Mouse (Mus musculus): Measurements from ENCODE around the gene Stard7.
"Not testable (repeated sequence)": the region's sequence is repeated elsewhere in the genome, so short reads cannot be mapped to it uniquely, and the experiment has no call there.

Stard7 gene

DNA sequence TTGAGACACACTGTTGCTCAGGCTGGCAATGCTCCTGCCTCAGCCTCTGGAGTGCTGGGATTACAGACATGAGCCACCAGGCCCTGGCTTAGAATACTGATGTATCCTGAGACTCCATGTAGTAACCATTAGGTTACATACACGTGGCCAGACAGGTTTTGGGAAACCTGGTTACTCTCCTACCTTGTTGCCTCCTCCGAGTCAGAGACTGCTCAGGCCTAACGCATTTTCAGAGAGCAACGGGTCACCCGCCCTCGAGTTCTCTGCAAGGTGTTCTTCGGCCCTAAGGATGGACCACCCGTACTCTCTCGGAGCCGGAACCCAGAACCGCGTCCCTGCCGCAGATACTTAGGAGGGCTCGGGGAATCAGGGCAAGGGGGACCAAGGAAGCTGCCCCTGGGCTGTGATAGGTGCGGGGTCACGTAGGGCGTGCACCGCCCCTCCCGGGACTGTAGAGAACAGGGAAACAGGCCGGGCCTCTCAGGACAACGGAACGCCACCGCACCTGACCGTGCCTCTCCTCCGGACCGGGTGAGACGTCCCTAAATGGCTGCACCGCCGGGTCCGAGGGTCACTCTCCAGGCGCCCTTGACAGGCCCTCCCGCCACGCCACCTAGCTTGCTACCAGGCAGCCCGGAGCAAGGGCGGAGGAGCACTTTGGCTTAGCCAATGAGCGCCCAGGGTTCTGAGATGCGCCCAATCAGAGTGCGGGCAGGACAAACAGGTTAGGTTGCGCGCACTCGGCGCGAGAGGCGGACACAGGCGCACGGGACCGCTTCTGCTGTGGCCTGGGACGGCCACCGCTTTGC lies at the start of gene Stard7:
Gene Stard7 (plus strand): TSS at position 728 of the 809 bp plus-strand sequence.
- DNase-seq = peak; percentile 97

DNA sequence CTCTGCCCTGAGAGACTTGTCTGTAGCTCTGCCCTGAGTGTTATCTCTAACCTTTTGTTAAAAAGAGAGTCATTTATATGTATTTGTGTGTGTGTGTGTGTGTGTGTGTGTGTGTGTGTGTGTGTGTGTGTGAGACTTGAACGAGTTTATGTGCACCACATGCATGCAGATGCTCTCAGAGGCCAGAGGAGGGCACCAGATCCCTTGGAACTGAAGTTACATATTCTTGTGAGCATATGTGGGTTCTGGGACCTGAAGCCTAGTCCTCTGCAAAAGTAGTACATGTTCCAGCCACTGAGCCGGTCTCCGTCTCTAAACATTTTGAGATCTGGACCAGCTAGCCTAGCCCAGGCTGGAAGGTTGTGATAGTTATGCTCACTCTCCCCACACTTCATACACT lies 44.8 kb upstream of the Stard7 start:
- DNase-seq = no peak

DNA sequence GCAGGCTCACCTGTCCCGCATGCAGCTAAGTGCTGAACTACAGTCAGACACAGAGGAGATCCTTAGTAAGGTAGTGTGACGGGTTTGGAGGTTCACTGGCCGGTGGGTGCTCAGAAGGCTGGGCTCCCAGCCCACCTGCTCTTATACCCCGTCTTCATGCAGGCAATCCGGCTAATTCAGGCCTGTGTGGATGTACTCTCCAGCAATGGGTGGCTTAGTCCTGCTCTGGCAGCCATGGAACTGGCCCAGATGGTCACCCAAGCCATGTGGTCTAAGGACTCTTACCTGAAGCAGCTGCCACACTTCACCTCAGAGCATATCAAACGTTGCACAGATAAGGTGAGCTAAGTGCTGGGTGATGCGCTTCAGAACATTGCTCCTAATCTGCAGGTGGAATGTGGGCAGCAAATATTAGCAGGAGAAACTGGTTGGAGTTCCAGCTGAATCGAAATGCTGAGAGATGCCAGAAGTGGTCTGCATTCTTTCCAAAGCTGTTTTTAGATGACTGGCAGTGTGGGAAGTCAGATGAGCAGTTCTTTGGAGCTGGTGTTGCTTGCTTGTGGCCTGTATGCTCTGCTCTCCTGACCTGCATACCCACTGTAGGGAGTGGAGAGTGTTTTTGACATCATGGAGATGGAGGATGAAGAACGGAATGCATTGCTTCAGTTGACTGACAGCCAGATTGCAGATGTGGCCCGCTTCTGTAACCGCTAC lies 32.0 kb upstream of the Stard7 start:
- no peak for DNase-seq

DNA sequence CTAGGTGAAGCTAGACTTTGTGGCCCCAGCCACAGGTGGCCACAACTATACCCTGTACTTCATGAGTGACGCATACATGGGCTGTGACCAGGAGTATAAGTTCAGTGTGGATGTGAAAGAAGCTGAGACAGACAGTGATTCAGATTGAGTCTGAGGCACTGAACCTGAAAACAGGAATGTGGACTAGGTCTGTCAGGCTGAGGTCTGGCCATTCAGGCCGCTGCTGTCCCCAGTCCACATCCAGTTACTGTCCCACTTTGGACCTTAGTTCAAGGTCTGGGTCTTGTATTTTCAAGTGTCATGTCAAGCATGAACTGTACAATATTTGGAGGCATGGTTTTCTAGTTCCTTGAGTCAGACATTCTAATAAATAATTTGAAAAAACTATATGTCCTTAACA lies 30.0 kb upstream of the Stard7 start:
- no peak for DNase-seq

DNA sequence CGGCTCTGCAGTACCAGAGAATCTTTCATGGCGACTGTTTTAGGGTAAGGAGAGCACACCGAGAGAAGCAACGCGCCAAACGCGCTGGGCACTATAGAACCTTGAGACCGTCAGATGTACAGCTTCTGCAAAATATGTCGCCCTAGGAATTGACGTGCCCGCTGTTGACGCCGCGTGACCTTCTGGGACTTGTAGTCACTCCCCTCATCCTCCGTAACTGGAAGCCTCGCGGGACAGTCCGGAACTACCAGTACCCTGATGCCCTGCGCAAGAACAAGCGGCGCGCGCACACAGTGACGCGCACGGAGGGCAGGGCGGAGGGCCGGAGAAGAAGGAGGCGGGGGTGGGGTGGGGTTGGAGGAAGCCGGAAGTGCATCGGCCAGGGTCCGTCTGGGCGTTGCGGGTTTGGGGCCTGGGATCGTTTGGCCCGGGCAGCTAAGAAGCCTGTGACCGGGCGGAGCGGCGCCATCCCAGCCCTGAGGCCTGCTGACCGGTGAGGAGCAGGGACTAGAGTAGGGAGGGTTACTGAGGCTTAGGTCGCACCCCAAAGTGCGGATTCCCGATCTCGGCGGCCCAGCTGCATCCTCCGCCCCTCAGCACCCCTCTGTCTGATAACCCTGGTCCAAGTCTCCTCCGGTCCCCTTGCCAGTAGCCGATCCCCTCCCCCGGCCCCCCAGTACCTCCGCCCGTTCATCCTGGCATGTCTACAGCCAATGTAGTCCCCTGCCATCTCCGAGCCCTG lies 22.3 kb upstream of the Stard7 start, which contains the start of the genes Ciao1 and Tmem127:
Gene Ciao1 (minus strand): TSS at position 225 of the 742 bp plus-strand sequence.
Gene Tmem127 (plus strand): TSS at position 317 of the 742 bp plus-strand sequence.
- DNase-seq = peak; percentile 98

DNA sequence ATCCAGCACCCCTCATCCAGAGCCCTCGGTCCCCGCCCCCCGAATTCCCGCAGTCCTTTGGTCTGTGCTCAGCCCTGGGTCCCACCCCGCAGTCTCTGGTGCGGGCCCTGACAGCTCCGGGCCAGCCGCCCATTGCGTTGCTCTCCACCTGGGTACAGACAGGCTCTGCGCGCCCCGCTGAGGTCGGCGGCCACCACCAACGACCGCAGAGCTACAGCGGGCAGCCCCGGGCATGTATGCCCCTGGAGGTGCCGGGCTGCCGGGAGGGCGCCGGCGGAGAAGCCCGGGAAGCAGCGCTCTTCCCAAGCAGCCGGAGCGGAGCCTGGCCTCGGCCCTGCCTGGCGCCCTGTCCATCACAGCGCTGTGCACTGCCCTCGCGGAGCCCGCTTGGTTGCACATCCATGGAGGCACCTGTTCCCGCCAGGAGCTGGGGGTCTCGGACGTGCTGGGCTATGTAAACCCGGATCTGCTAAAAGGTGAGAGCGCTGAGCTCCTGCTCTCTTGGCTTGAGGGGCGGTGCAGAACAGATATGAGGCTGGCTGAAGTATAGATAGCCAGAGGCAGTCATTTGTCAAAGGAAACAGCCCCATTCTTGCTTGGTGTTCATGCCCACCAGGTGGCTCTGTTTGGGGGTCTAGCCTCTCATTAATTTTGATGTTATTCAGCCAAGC lies 21.5 kb upstream of the Stard7 start:
- DNase-seq = peak; percentile 75

DNA sequence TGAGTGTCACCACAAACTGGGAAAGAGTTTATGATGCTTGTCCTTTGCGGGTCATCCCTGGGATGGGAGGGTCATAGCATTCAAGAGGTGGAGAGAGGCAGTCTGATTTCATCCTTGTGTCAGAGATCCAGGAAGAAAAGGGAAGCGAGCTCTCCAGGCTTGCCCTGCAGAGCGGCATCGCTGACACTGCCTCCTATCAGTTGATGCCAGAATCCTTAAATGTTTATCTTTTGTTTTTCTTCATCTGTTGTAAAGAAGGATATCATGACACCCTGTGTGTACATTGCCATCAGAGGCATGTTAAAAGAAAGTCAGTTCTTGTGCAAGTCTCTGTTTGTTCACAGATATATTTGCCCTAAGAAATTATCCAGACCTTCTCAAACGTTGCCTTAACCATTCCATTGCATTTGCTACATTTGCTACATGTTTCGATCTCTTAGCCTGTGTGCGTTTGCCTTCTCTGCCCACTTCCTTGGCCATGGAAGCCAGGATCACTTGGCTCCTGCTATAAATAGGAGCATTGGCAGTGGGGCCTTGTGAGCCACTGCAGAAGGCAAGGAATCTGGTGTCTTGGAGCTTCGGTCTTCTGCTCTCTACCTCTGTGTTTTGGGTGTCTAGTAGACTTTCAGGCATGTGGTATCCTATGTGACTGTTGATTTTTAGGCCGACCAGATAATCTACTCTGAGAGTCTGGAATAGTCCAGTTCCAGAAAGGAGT lies 19.6 kb upstream of the Stard7 start:
- DNase-seq = no peak

DNA sequence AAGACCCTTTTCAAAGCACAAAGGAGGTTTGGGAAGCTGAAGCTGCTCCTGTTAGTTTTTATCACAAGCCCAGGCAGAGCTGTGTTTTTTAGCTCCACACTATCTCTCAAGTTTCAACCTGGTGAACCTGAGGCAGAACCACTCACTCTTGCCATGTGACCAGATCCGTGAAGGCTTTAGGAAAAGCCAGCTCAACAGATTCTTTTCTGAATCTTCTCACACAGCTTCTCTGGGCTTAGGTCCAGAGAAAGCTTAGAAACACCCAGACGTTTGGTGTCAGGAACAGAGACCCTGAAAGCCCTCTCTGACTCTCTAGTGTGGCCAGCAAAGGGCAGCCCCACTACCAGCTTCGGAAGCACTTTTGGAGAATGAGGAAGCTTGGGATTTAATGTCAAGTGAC lies 18.6 kb upstream of the Stard7 start:
- no peak for DNase-seq

DNA sequence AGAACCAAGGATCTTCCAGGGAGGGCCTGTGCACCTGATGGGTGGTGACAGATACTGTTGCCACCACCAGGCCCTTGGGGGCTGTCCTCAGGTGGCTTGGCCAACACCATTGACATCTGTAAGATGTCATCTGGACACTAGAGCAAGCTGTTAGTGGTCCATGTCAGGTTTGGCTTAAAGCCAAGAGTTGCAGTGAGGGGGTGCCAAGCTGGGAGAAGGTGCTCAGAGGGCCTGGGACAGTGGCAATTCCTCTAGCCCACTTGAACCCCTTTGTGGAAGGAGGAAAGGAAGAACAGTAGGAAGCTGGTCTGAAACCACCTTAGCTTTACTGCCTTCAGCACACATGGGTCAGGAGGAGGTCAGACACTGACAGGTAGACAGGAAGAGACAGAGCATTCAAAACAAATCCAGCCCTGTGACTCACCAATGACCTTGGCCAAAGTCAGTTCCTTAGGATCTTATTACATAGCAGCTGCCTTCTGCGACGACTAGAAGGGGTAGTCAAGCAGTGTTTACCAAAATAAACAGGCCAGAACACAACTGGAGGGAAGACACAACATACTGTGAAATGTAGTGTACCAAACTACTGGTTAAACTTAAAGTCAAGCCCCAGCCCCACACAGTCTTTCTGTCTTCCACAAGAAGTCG lies 18.0 kb upstream of the Stard7 start:
- no peak for DNase-seq

DNA sequence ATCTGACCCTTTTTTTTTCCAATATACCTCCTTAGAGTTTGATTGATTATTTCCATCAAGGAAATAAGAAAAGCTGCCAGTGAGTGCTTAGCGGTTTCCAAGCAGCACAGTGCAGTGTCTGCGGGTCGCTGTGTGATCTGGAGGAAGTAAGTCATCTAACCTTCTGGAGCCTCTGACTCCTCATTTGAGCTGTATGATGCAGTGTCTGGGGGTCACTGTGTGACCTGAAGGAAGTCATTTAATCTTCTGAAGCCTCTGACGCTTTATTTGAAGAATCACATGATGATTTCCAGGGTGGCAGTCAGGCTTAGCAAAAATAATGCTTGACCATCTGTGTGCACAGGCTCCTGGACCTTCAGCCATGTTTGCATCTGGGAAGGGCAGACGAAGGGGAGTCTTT lies 17.2 kb upstream of the Stard7 start:
- no peak for DNase-seq

DNA sequence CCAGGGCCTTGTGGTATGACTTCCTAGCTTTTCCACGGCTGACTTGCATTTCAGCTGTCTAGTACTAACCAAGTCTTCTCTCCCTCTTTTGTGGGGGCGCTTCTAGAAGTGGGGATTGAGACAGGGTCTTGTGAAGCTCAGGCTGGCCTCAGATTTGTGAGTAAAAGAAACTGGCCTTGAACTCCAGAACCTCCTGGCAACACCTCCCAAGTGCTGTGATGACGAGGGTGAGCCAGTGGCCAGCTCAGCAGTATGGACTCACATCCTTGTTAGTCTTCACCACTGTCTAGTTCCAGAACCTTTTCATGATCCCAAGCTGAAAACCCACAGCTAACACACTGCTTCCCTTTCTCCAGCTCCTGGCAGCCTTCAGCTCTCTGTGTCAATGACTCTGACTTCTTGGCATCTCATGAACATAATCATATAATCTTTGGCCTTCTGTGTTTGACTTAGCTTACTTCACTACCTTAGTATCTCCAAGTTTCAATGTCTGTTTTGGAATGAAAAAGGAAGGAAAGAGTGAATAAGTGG lies 15.3 kb upstream of the Stard7 start:
- no peak for DNase-seq

DNA sequence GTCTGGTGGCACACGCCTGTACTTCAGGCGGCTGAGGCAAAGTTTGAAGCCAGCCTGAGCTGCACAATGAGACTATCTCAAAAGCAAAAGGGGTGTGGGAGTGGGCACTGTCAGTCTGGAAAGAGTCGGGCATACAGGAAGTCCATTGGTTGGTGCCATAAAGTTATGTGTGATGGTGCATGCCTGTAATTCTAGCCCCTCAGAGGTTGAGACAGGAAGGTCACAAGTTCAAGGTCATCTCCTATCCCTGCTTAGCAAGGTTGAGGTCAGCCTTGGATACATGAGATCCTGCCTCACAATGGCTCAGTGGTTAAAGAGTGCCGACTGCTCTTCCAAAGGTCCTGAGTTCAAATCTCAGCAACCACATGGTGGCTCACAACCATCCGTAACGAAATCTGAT lies 14.7 kb upstream of the Stard7 start:
- no peak for DNase-seq

DNA sequence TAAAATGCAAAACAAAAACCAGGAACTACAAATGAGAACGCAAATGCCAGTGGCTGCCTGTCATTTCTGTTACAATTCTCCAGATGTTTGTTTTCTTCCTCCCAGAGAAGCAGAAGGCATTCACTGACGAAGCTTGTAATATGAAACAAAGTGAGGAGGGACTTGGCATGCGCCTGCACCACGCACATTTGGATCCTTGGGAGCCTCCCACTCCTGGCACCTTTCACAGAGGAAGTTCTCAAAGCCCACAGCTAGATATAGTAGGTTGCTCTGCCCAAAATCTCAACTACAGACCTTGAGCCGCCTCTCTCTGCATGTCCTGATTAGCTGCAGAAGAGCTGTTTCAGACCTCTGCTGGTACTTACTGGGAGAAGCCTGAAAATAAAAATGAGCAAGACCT lies 10.7 kb upstream of the Stard7 start:
- no peak for DNase-seq

DNA sequence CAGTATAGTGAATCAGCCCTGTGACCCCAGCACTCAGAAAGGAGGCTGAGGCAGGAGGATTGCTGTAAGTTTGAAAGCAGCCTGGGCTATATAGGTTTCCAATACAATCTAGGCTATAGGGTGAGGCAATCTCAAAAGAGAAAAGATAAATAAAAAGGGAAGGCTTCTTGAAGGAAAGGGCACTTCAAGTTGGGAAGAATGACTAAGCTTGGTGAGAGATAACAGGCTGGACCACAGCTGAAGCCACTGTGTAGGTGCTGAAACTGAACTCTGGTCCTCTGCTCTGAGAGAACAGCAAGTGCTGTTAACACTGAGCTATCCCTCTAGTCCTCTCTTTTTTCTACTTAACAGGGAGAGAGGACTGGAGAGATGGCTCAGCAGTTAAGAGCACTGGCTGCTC lies 7.5 kb upstream of the Stard7 start:
- no peak for DNase-seq

DNA sequence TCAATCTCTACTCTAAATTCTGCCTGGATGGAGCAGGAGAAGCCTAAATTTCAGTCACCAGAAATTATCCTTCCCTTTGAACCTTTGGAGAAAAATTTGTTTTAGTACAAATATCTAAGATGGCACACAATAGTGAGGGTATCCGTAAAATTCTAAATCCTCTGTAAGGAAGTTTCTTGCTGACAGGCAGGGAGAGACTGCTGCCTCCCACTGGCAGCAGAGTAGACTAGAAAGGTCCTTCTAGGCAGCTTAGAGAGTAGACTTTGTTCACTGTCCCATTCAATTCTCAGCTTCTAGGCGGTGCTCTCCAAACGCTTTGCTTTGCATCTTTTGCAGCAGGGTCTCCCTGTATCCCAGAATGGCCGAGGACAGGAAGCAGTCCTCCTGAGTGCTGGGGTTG lies 2.2 kb upstream of the Stard7 start:
- no peak for DNase-seq

DNA sequence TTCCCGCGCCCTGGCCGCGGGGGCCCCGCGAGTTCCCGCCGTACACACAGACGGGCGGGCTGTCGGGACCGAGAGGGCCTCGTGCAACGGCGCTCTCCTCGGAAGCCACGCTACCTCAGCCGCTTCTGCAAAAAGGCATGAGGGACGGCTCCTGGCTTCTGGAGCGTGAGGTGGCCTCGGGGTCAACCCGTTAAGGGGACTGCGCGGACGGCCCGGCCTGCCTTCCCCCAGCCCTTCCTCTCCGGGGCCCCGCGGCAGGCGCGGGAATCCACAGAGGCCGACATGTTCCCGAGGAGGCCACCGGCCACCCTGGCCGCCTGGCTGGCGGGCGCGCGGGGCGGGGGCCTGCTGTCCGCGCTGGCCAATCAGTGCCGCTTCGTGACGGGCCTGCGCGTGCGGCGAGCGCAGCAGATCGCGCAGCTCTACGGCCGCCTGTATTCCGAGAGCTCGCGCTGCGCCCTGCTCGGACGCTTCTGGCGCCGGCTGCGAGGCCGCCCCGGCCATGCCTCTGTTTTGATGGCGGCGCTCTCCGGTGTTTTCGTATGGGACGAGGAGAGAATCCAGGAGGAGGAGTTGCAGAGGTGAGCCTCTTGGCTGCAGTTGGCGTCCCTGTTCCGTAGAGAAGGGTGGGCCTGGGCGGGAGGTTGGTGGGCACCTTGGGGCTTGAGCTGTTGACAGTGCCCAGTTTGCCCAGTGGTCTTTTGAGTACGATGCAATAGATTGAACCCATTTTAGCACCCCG lies 453 bp downstream of the Stard7 start:
- peak; percentile 91 for DNase-seq

DNA sequence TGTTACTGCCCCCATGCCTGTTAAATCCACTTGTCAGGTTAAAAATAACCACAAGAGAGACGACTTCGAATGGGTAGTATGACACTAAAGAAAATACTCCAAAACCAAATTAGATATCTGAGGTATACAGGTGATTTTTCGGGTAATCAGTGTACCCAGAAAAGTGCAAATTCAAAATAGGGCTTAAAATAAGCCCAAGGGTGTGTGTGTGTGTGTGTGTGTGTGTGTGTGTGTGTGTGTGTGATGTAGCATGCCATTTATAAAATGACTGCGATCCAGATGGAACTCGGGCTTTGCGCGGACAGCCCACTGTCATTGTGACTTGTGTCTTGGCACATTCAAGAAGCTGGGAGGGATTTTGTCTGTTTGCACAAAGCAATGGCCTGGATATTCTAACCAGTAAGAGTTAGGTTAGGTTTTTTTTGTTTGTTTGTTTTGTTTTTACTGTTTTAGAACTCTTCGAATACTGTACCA lies 1.1 kb downstream of the Stard7 start:
- peak; percentile 44 for DNase-seq

DNA sequence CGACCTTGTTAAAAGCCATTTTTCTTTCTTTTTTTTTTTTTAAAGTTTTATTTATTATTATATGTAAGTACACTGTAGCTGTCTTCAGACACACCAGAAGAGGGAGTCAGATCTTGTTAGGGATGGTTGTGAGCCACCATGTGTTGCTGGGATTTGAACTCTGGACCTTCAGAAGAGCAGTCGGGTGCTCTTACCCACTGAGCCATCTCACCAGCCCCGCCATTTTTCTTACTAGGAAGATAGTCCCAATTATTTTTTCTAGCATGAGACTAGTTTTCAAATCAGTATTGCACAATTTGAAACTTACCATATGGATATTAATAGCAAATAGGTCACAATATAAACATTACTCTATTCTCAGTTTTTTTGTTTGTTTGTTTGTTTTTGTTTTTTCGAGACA lies 2.0 kb downstream of the Stard7 start:
- not testable (repeated sequence) for DNase-seq

DNA sequence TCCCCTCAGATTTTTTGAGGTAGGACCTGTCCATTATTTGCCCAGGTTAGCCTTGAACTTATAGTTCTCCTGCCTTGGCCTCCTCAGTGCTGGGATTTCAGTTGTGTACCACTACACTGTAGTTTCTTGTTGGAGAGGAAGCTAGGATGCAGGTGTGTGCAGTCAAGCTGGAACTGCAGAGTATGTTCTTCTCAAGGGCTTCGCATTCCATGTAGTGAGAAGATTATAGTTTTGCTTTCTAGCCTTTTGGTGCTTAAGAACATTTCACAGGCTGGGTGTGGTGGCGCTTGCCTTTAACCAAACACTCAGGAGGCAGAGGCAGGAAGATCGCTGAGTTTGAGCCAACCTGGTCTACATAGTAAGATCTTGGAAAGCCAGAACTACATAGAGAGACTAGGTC lies 2.8 kb downstream of the Stard7 start:
- no peak for DNase-seq

DNA sequence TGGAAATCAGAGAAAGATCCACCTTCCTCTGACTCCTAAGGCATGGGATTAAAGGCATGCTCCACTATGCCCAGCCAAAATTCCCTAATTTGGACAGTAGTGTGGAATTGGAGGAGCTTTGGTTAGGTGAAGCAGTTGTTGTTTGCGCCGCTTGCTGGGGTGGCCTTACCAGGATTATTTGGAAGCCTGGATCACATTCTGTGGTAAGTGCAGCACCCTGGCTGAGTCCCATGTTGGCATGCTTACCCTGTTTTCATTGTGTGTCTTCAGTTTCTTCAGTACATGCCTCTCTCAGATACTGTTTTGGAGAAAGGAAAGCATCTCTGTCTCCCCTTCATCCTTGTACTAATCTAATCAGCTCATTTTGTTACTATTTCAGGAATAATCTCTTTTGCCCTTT lies 4.6 kb downstream of the Stard7 start:
- DNase-seq = no peak
